Mouse (Mus musculus): Measurements from ENCODE around the gene Slamf1. TPM values are rescaled to one million over a fixed set of nuclear protein-coding genes. Genes with fewer than 3 reads are reported as not detected.

The Slamf1 gene
- total and polyA plus RNA-seq, 3 experiments: 0.73 to 1.3 TPM; not detected in 1

- Histone ChIP-seq H3K9me3 (replicated peaks; ENCODE audit: insufficient read depth, low read length) (no peaks in the 10 kb centered on the region), H3K79me2 (ENCODE audit: control insufficient read depth, insufficient read depth, low read length, poor library complexity) (no peaks in the 10 kb centered on the region), H3K27me3 (ENCODE audit: control insufficient read depth in 1 of 2, insufficient read depth in 2 of 2, low read length in 2 of 2) (no peaks in the 10 kb centered on the region), H3K36me3 (ENCODE audit: control insufficient read depth in 1 of 2, insufficient read depth in 2 of 2, low read length in 2 of 2) (peaks cover 0 to 12% of the 10 kb centered on the region in 2 experiments; a peak in 2 of 4 replicates), H3K27ac (ENCODE audit: control insufficient read depth, low read depth, low read length) (peak overlapping the region; percentile 76; the same call in 1 of the 2 replicates), H3K4me1 (ENCODE audit: control insufficient read depth in 1 of 2, insufficient read depth in 2 of 2, low read length in 2 of 2) (peaks cover 4 to 14% of the 10 kb centered on the region in 2 experiments), H3K9ac (ENCODE audit: control insufficient read depth, low read depth, low read length, poor library complexity, severe bottlenecking) (peak overlapping the region; percentile 52), H3K4me3 (ENCODE audit: control insufficient read depth in 1 of 2, insufficient read depth in 1 of 2, low read depth in 2 of 2, low read length in 2 of 2) (peak overlapping the region; percentile 59 to 69)
- no peak for TF ChIP-seq MAX (IDR thresholded peaks at IDR 0.05; ENCODE audit: low read length)
- TF ChIP-seq MYC (IDR thresholded peaks at IDR 0.05; ENCODE audit: low read depth, low read length): no peak
- no peak for TF ChIP-seq JUND (IDR thresholded peaks at IDR 0.05; ENCODE audit: low read depth, low read length)
- peak in 1 of 2 experiments; percentile 36; a peak in 1 of 4 replicates for TF ChIP-seq EP300 (IDR thresholded peaks at IDR 0.05; ENCODE audit: low read depth in 1 of 2, low read length in 2 of 2)
- no peak for TF ChIP-seq POLR2AphosphoS2 (IDR thresholded peaks at IDR 0.05; ENCODE audit: low read length)
- no peak for TF ChIP-seq RCOR1 (IDR thresholded peaks at IDR 0.05; ENCODE audit: low read depth, low read length)
- TF ChIP-seq GATA1 (IDR thresholded peaks at IDR 0.05; ENCODE audit: low read depth, low read length): no peak
- no peak for TF ChIP-seq ELF1 (IDR thresholded peaks at IDR 0.05; ENCODE audit: low read depth, low read length)
- TF ChIP-seq RAD21 (IDR thresholded peaks at IDR 0.05; ENCODE audit: low read depth, low read length): no peak
- 0 out of 2 replicates have a peak, but pooled peaks have one; percentile 46 for TF ChIP-seq SIN3A (IDR thresholded peaks at IDR 0.05; ENCODE audit: low read length)
- no peak for TF ChIP-seq MYB (IDR thresholded peaks at IDR 0.05; ENCODE audit: low read depth, low read length)
- no peak for TF ChIP-seq ZKSCAN1 (IDR thresholded peaks at IDR 0.05; ENCODE audit: low read depth, low read length)
- no peak for TF ChIP-seq BHLHE40 (IDR thresholded peaks at IDR 0.05; ENCODE audit: borderline replicate concordance, low read depth, low read length)
- no peak for TF ChIP-seq KAT2A (conservative IDR thresholded peaks at IDR 0.05; ENCODE audit: low read depth, low read length)
- TF ChIP-seq ZC3H11A (IDR thresholded peaks at IDR 0.05; ENCODE audit: low read depth, low read length): no peak
- 0 out of 2 replicates have a peak, but pooled peaks have one; percentile 2 for TF ChIP-seq NELFE (IDR thresholded peaks at IDR 0.05; ENCODE audit: low read depth, low read length)
- TF ChIP-seq MEF2A (IDR thresholded peaks at IDR 0.05; ENCODE audit: extremely low read depth, insufficient replicate concordance, low read depth, low read length, poor library complexity, severe bottlenecking): no peak
- TF ChIP-seq UBTF (IDR thresholded peaks at IDR 0.05; ENCODE audit: borderline replicate concordance, insufficient read depth, low read depth, low read length): no peak
- peak; percentile 69 for DNase-seq (ENCODE audit: low read depth, low spot score)
Measured at GRCm38 (mm10) chr1:171774266-171774665, 7.3 kb downstream of the Slamf1 start.

- Histone ChIP-seq H3K4me1 (ENCODE audit: control insufficient read depth in 1 of 2, insufficient read depth in 2 of 2, low read length in 2 of 2) (peaks cover 4 to 14% of the 10 kb centered on the region in 2 experiments), H3K27ac (ENCODE audit: control insufficient read depth, low read depth, low read length) (no peak overlapping the region), H3K36me3 (ENCODE audit: control insufficient read depth in 1 of 2, insufficient read depth in 2 of 2, low read length in 2 of 2) (peaks cover 0 to 10% of the 10 kb centered on the region in 2 experiments; a peak in 2 of 4 replicates)
Measured at GRCm38 (mm10) chr1:171774678-171775077, 7.8 kb downstream of the Slamf1 start.

More at GRCm38 (mm10) chr1:171774678-171775077, 7.8 kb downstream of the Slamf1 start:
- H3K9ac ChIP-seq (ENCODE audit: control insufficient read depth, low read depth, low read length, poor library complexity, severe bottlenecking): peak overlapping the region; percentile 52
- no peaks in the 10 kb centered on the region for H3K9me3 ChIP-seq (replicated peaks; ENCODE audit: insufficient read depth, low read length)
- peak overlapping the region in 1 of 2 experiments; percentile 69; a peak in 3 of 4 replicates for H3K4me3 ChIP-seq (ENCODE audit: control insufficient read depth in 1 of 2, insufficient read depth in 1 of 2, low read depth in 2 of 2, low read length in 2 of 2)
- no peaks in the 10 kb centered on the region for H3K79me2 ChIP-seq (ENCODE audit: control insufficient read depth, insufficient read depth, low read length, poor library complexity)
- DNase-seq (ENCODE audit: low read depth, low spot score): no peak
- TF ChIP-seq EP300 (IDR thresholded peaks at IDR 0.05; ENCODE audit: low read depth in 1 of 2, low read length in 2 of 2) (no peak), TAL1 (IDR thresholded peaks at IDR 0.05; ENCODE audit: low read length) (no peak), CTCF (IDR thresholded peaks at IDR 0.05 in 2 of 3, conservative IDR thresholded peaks at IDR 0.05 in 1 of 3; ENCODE audit: control insufficient read depth in 1 of 3, insufficient read depth in 1 of 3, low read depth in 2 of 3, low read length in 3 of 3, poor library complexity in 1 of 3, severe bottlenecking in 1 of 3) (no peak)
- no peaks in the 10 kb centered on the region for H3K27me3 ChIP-seq (ENCODE audit: control insufficient read depth in 1 of 2, insufficient read depth in 2 of 2, low read length in 2 of 2)

Measured in MEL (cell line).